14 mouse cellular contexts compared by ENCODE assay signal in genomic region chr5:36292321-36292720, GRCm38 (mm10).
DNase-seq lines count a peak whose midpoint lies in the region; ATAC-seq and TF ChIP-seq lines count a peak whose summit lies in the region.
"Had no signal": no experiment of that assay in that cellular context is flagged by ENCODE, and none has a peak within 500 bp of the region (broad histone marks: within the 10 kb centered on the region; RNA-seq: fewer than 3 reads in every experiment).

No protein-coding gene starts in this region.

- H3K4me2 ChIP-seq in kidney, embryonic 16.5 days (replicated peaks; ENCODE audit: low read depth, low read length), result no peak overlapping the region
- H3K4me2 ChIP-seq in lung, postnatal 0 days (replicated peaks; ENCODE audit: low read depth, low read length), result no peak overlapping the region
- H3K4me2 ChIP-seq: hindbrain, embryonic 13.5 days; limb, embryonic 12.5 days; neural tube, embryonic 12.5 days had no signal

- ATAC-seq in kidney, embryonic 16.5 days (ENCODE audit: low FRiP score, low TSS enrichment), result peak; percentile 34; the same call in 1 of the 2 replicates
- no peak for ATAC-seq in lung, postnatal 0 days
- ATAC-seq in monocyte, adult 5-6 weeks (replicated peaks; ENCODE audit: insufficient number of reproducible peaks, low FRiP score, low TSS enrichment, poor library complexity, severe bottlenecking), result no peak

- H3K9ac ChIP-seq in kidney, embryonic 16.5 days (replicated peaks; ENCODE audit: low read length), result no peak overlapping the region
- no peak overlapping the region for H3K9ac ChIP-seq in lung, postnatal 0 days (replicated peaks; ENCODE audit: low read depth)
- H3K9ac ChIP-seq: hindbrain, embryonic 13.5 days; limb, embryonic 12.5 days; neural tube, embryonic 12.5 days had no signal

- no peak for TF ChIP-seq EP300 in lung, postnatal 0 days (IDR thresholded peaks at IDR 0.05)

- no peak for DNase-seq in kidney, adult 11 months
- peak; percentile 9 for DNase-seq in 3134 (ENCODE audit: extremely low read depth, insufficient read length, low spot score)
- no peak for DNase-seq in embryonic facial prominence, embryonic 10.5 days (ENCODE audit: low spot score)
- DNase-seq in lung, postnatal 0 days (ENCODE audit: low spot score), result peak; percentile 27
- no peak for DNase-seq in midbrain, embryonic 10.5 days (ENCODE audit: low spot score)
- no peak for DNase-seq in natural killer cell, adult 2 months (ENCODE audit: low spot score in 2 of 2)
- DNase-seq: adrenal gland, postnatal 36 days; cerebellum, adult 11 months; right cerebral cortex, postnatal 14 days had no signal

- no peak overlapping the region for H3K4me3 ChIP-seq in kidney, embryonic 16.5 days (ENCODE audit: low read length)
- no peak overlapping the region for H3K4me3 ChIP-seq in embryonic facial prominence, embryonic 10.5 days
- no peak overlapping the region for H3K4me3 ChIP-seq in lung, postnatal 0 days (ENCODE audit: low read depth, low read length)
- no peak overlapping the region for H3K4me3 ChIP-seq in midbrain, embryonic 10.5 days
- H3K4me3 ChIP-seq: hindbrain, embryonic 13.5 days; limb, embryonic 12.5 days; neural tube, embryonic 12.5 days had no signal

- H3K27ac ChIP-seq in kidney, embryonic 16.5 days (ENCODE audit: low read length), result peak overlapping the region; percentile 13; the same call in 1 of the 2 replicates
- 0 out of 2 replicates have a peak overlapping the region, but pooled peaks have one; percentile 3 for H3K27ac ChIP-seq in embryonic facial prominence, embryonic 10.5 days (replicated peaks)
- H3K27ac ChIP-seq in lung, postnatal 0 days (ENCODE audit: low read length), result no peak overlapping the region
- H3K27ac ChIP-seq in midbrain, embryonic 10.5 days (replicated peaks), result no peak overlapping the region
- H3K27ac ChIP-seq: hindbrain, embryonic 13.5 days; limb, embryonic 12.5 days; neural tube, embryonic 12.5 days had no signal

- H3K9me3 ChIP-seq in kidney, embryonic 16.5 days (ENCODE audit: low read length), result no peaks in the 10 kb centered on the region
- no peaks in the 10 kb centered on the region for H3K9me3 ChIP-seq in embryonic facial prominence, embryonic 10.5 days
- H3K9me3 ChIP-seq in lung, postnatal 0 days (ENCODE audit: low read length), result no peaks in the 10 kb centered on the region
- no peaks in the 10 kb centered on the region for H3K9me3 ChIP-seq in midbrain, embryonic 10.5 days (replicated peaks)
- H3K9me3 ChIP-seq: hindbrain, embryonic 13.5 days; limb, embryonic 12.5 days; neural tube, embryonic 12.5 days had no signal

- H3K27me3 ChIP-seq in kidney, embryonic 16.5 days (ENCODE audit: insufficient read depth, low read length), result no peaks in the 10 kb centered on the region
- H3K27me3 ChIP-seq in embryonic facial prominence, embryonic 10.5 days (replicated peaks; ENCODE audit: low read depth, poor library complexity, severe bottlenecking), result no peaks in the 10 kb centered on the region
- no peaks in the 10 kb centered on the region for H3K27me3 ChIP-seq in lung, postnatal 0 days (replicated peaks; ENCODE audit: insufficient read depth, low read length)
- H3K27me3 ChIP-seq in midbrain, embryonic 10.5 days (ENCODE audit: low read depth, poor library complexity, severe bottlenecking), result no peaks in the 10 kb centered on the region
- H3K27me3 ChIP-seq: limb, embryonic 12.5 days; neural tube, embryonic 12.5 days had no signal

- WGBS in kidney, embryonic 16.5 days, result 41% methylated on average over 9 of the region's 9 CpGs
- 79% methylated on average over 9 of the region's 9 CpGs for WGBS in embryonic facial prominence, embryonic 10.5 days
- 67% methylated on average over 9 of the region's 9 CpGs for WGBS in lung, postnatal 0 days
- 88% methylated on average over 9 of the region's 9 CpGs for WGBS in midbrain, embryonic 10.5 days

- no peaks in the 10 kb centered on the region for H3K36me3 ChIP-seq in kidney, embryonic 16.5 days (ENCODE audit: insufficient read depth, low read length)
- no peaks in the 10 kb centered on the region for H3K36me3 ChIP-seq in embryonic facial prominence, embryonic 10.5 days (replicated peaks)
- no peaks in the 10 kb centered on the region for H3K36me3 ChIP-seq in lung, postnatal 0 days (ENCODE audit: insufficient read depth, low read length)
- H3K36me3 ChIP-seq in midbrain, embryonic 10.5 days, result no peaks in the 10 kb centered on the region
- H3K36me3 ChIP-seq: hindbrain, embryonic 13.5 days; limb, embryonic 12.5 days; neural tube, embryonic 12.5 days had no signal

- H3K4me1 ChIP-seq in kidney, embryonic 16.5 days (ENCODE audit: insufficient read depth, low read length), result peaks cover 20% of the 10 kb centered on the region
- peaks cover 21% of the 10 kb centered on the region for H3K4me1 ChIP-seq in embryonic facial prominence, embryonic 10.5 days
- H3K4me1 ChIP-seq in lung, postnatal 0 days (ENCODE audit: insufficient read depth, low read depth, low read length), result no peaks in the 10 kb centered on the region
- peaks cover 9% of the 10 kb centered on the region for H3K4me1 ChIP-seq in midbrain, embryonic 10.5 days
- H3K4me1 ChIP-seq: neural tube, embryonic 12.5 days had no signal

- no peak for TF ChIP-seq CTCF in lung, postnatal 0 days (IDR thresholded peaks at IDR 0.05)

Comparison
In these comparisons a context has a peak if more than half of its experiments do, and no peak if none do; other contexts are left out.
1. H3K27ac ChIP-seq: peak in kidney, embryonic 16.5 days (single experiment) and embryonic facial prominence, embryonic 10.5 days (single experiment); none in lung, postnatal 0 days (single experiment) and midbrain, embryonic 10.5 days (single experiment).
2. DNase-seq: peak in 3134 (single experiment) and lung, postnatal 0 days (single experiment); none in kidney, adult 11 months (single experiment), embryonic facial prominence, embryonic 10.5 days (single experiment), midbrain, embryonic 10.5 days (single experiment) and natural killer cell, adult 2 months (0 of 2).